Mouse (Mus musculus) forebrain, embryonic 11.5 days (tissue): ENCODE data around the gene Tmem239. TPM values are rescaled to one million over a fixed set of nuclear protein-coding genes. Genes with fewer than 3 reads are reported as not detected.

Experiments used
- ATAC-seq: fragments of 200-750 bp; cut with Nextera tagmentation; replicated peaks from 2 replicates; pipeline ENCODE4 v1.8.0; 2017; ENCODE audit warnings: moderate TSS enrichment; ENCODE audit not compliant: low FRiP score
- DNase-seq: peaks from one replicate; pipeline ENCODE4 v3.0.0-alpha.2; 2017; ENCODE audit warnings: low spot score
- H3K27ac ChIP-seq: fragments of 300-500 bp; sonication (generic); 2 replicates; pipeline ENCODE4 v1.5.1; 2014; ENCODE audit warnings: low read depth, low read length
- H3K27me3 ChIP-seq: fragments of 300-500 bp; sonication (generic); 2 replicates; pipeline ENCODE4 v1.6.1; 2014; ENCODE audit warnings: mild to moderate bottlenecking, low read length, mixed read lengths; ENCODE audit not compliant: control insufficient read depth, insufficient read depth
- H3K36me3 ChIP-seq: fragments of 300-500 bp; sonication (generic); 2 replicates; pipeline ENCODE4 v1.6.1; 2014; ENCODE audit warnings: mild to moderate bottlenecking, low read length, moderate library complexity, mixed read lengths; ENCODE audit not compliant: control insufficient read depth, insufficient read depth
- H3K4me1 ChIP-seq: fragments of 300-500 bp; sonication (generic); replicated peaks from 2 replicates; pipeline ENCODE4 v1.6.1; 2014; ENCODE audit warnings: low read length, mixed read lengths; ENCODE audit not compliant: control insufficient read depth, insufficient read depth
- H3K4me2 ChIP-seq: fragments of 300-500 bp; sonication (generic); 2 replicates; pipeline ENCODE4 v1.6.1; 2014; ENCODE audit warnings: low read depth, mild to moderate bottlenecking, low read length, moderate library complexity, mixed read lengths; ENCODE audit not compliant: severe bottlenecking
- H3K4me3 ChIP-seq: fragments of 300-500 bp; sonication (generic); 2 replicates; pipeline ENCODE4 v1.5.1; 2014; ENCODE audit warnings: low read depth, low read length
- H3K9ac ChIP-seq: fragments of 300-500 bp; sonication (generic); 2 replicates; pipeline ENCODE4 v1.6.1; 2014; ENCODE audit warnings: low read length
- H3K9me3 ChIP-seq: fragments of 300-500 bp; sonication (generic); 2 replicates; pipeline ENCODE4 v1.6.1; 2016; ENCODE audit warnings: low read length, mixed read lengths; ENCODE audit not compliant: control insufficient read depth
- WGBS: fragments of 180-500 bp; shearing (Covaris S2); extraction: QIAGEN DNeasy Blood & Tissue Kit; methylation state at CpG from one replicate; pipeline ENCODE4 v1.1.7; 2014; 5-methylcytosine and 5-hydroxymethylcytosine counted together
- polyA plus RNA-seq: library from polyadenylated mRNA; unstranded; fragments of >200 nt; fragmentation: Nextera tagmentation; extraction: Ambion mirVana; gene quantifications from 2 replicates; pipeline ENCODE4 v1.2.1, GENCODE M21; 2014

Tmem239 gene
- polyA plus RNA-seq, 1 experiment from 2014 or later: not detected

GRCm38 (mm10) chr2:130451086-130451726, 44.9 kb downstream of the Tmem239 start:
- peak overlapping the region; percentile 77 for H3K4me3 ChIP-seq
- WGBS: 71% methylated on average over 14 of the region's 14 CpGs
- H3K27ac ChIP-seq: no peak overlapping the region
- ATAC-seq (no peak), DNase-seq (no peak)
- peak overlapping the region; percentile 77 for H3K4me2 ChIP-seq
- H3K27me3 ChIP-seq: 0 out of 2 replicates have a peak, but pooled peaks cover 2% of the 10 kb centered on the region
- no peaks in the 10 kb centered on the region for H3K36me3 ChIP-seq
- H3K4me1 ChIP-seq: peaks cover 4% of the 10 kb centered on the region; the same call in 1 of the 2 replicates
- H3K9ac ChIP-seq: peak overlapping the region; percentile 82
- H3K9me3 ChIP-seq: no peaks in the 10 kb centered on the region

DNA sequence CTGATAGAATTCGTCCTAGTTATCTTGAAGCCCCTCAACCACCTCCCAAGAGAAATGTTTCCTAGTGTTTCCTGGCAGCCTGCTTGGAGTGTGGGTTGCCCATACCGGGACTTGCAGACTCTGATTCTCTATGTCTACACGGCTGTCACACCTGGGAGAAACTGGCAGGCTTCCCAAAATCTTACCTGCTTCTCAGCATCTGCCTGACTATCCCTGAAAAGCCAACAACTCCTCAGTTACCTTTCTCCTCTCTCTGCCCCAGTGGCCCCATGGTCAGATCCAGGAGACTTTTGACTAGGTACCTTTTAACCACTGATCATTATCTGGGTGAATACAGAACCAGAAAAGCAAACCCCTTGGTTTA, 45.4 kb downstream of the Tmem239 start:
- peak overlapping the region; percentile 77; the same call in 1 of the 2 replicates for H3K4me3 ChIP-seq
- DNase-seq (no peak), ATAC-seq (no peak)
- WGBS: 72% methylated on average over 3 of the region's 3 CpGs
- peaks cover 4% of the 10 kb centered on the region; the same call in 1 of the 2 replicates for H3K4me1 ChIP-seq
- H3K36me3 ChIP-seq: no peaks in the 10 kb centered on the region
- 0 out of 2 replicates have a peak, but pooled peaks cover 2% of the 10 kb centered on the region for H3K27me3 ChIP-seq
- peak overlapping the region; percentile 82; the same call in 1 of the 2 replicates for H3K9ac ChIP-seq
- H3K27ac ChIP-seq: no peak overlapping the region
- no peaks in the 10 kb centered on the region for H3K9me3 ChIP-seq
- H3K4me2 ChIP-seq: no peak overlapping the region

DNA sequence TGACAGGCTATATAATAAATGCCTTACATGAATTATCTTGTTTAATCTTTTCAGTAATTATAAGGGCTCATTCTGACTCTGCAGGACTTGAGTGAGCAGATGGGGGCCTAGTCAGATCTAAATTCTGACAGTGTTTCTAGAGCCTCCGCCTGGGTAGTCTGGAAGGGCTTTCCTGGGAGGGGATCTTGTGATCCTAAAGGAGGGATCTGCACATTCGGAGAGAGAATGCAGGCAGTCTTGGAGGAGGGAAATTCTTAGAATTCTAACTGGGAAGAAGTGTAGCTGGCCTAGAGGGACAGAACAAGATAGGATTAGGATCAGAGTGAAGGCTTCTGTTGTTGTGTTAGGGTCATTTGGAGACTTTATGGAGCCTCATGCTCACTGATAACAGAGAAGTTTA, 46.0 kb downstream of the Tmem239 start:
- no peak overlapping the region for H3K9ac ChIP-seq
- ATAC-seq (no peak), DNase-seq (no peak)
- no peak overlapping the region for H3K4me2 ChIP-seq
- 64% methylated on average over 2 of the region's 2 CpGs for WGBS
- H3K4me3 ChIP-seq: no peak overlapping the region
- 0 out of 2 replicates have a peak, but pooled peaks cover 2% of the 10 kb centered on the region for H3K27me3 ChIP-seq
- no peaks in the 10 kb centered on the region for H3K9me3 ChIP-seq
- peaks cover 4% of the 10 kb centered on the region; the same call in 1 of the 2 replicates for H3K4me1 ChIP-seq
- H3K27ac ChIP-seq: no peak overlapping the region
- no peaks in the 10 kb centered on the region for H3K36me3 ChIP-seq

- 80% methylated on average over 6 of the region's 6 CpGs for WGBS
- Histone ChIP-seq H3K4me2 (no peak overlapping the region), H3K27me3 (0 out of 2 replicates have a peak, but pooled peaks cover under 1% of the 10 kb centered on the region), H3K9ac (no peak overlapping the region), H3K36me3 (no peaks in the 10 kb centered on the region), H3K4me1 (peaks cover 4% of the 10 kb centered on the region; the same call in 1 of the 2 replicates), H3K4me3 (no peak overlapping the region), H3K9me3 (no peaks in the 10 kb centered on the region), H3K27ac (no peak overlapping the region)
- no peak for ATAC-seq
- no peak for DNase-seq
Observed at GRCm38 (mm10) chr2:130453421-130453820, 47.1 kb downstream of the Tmem239 start.

DNA sequence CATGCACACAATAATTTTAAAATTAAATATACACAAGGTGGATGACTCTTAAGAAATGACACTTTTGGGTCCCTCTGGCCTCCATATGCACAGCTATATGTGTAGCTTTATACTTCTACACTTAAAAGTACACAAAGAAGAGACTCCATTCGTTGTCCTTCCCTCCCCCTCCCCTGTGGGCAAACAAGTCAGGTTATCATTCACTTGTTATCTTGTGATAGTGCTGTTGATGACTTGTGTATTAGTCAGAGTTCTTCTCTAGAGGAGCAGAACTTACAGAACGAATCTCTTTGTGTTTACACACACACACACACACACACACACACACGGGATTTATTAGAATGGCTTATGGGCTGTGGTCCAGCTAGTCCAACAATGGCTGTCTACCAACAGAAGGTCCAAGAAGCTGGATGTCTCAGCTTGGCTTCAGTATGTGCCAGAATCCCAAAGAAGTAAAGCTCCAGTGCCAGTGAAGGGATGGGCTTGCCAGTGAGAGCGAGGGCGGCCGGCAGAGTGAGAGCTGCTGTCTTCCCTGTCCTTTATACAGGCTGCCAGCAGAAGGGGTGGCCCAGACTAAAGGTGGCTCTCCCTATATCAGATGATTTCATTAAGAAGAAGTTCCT, 48.6 kb downstream of the Tmem239 start:
- no peak for DNase-seq
- no peak overlapping the region for H3K27ac ChIP-seq
- no peak for ATAC-seq
- no peak overlapping the region for H3K4me3 ChIP-seq
- peaks cover 4% of the 10 kb centered on the region; the same call in 1 of the 2 replicates for H3K4me1 ChIP-seq
- 87% methylated on average over 6 of the region's 6 CpGs for WGBS
- no peaks in the 10 kb centered on the region for H3K36me3 ChIP-seq
- H3K27me3 ChIP-seq: no peaks in the 10 kb centered on the region
- H3K9me3 ChIP-seq: no peaks in the 10 kb centered on the region
- H3K4me2 ChIP-seq: no peak overlapping the region
- no peak overlapping the region for H3K9ac ChIP-seq

Other genes starting within 250 kb of the Tmem239 start
- gene Snrpb, start 227.1 kb upstream of the Tmem239 start, polyA plus RNA-seq: 733 and 765 TPM in 2 replicates
- gene Tmc2, start 211.3 kb upstream of the Tmem239 start, polyA plus RNA-seq: 0.05 TPM in 1 of 2 replicates, not detected in the other
- gene Nop56, start 132.0 kb upstream of the Tmem239 start, polyA plus RNA-seq: 375 and 381 TPM in 2 replicates
- gene Idh3b, start 121.9 kb upstream of the Tmem239 start, polyA plus RNA-seq: 138 and 158 TPM in 2 replicates
- gene Ebf4, start 111.3 kb upstream of the Tmem239 start, polyA plus RNA-seq: 2.5 and 2.8 TPM in 2 replicates
- 27.1 and 29.9 TPM in 2 replicates for gene Cpxm1, start 8.9 kb upstream of the Tmem239 start, polyA plus RNA-seq
- gene Gm28372, start 1.2 kb upstream of the Tmem239 start, polyA plus RNA-seq: not detected in 2 replicates
- not detected in 2 replicates for gene 1700020A23Rik, start 1.2 kb upstream of the Tmem239 start, polyA plus RNA-seq
- gene Vps16, start 17.9 kb downstream of the Tmem239 start, polyA plus RNA-seq: 95.8 and 103 TPM in 2 replicates
- gene Pced1a, start 18.2 kb downstream of the Tmem239 start, polyA plus RNA-seq: 9.6 and 12.2 TPM in 2 replicates
- gene Ptpra, start 43.8 kb downstream of the Tmem239 start, polyA plus RNA-seq: 116 and 128 TPM in 2 replicates
- gene Mrps26, start 157.3 kb downstream of the Tmem239 start, polyA plus RNA-seq: 70.5 and 81.0 TPM in 2 replicates
- gene Oxt, start 169.7 kb downstream of the Tmem239 start, polyA plus RNA-seq: not detected in 2 replicates
- not detected in 2 replicates for gene Avp, start 176.1 kb downstream of the Tmem239 start, polyA plus RNA-seq
- 20.5 and 21.5 TPM in 2 replicates for gene Fastkd5, start 223.5 kb downstream of the Tmem239 start, polyA plus RNA-seq
- 17.8 and 21.5 TPM in 2 replicates for gene Ubox5, start 223.6 kb downstream of the Tmem239 start, polyA plus RNA-seq
- 1.6 and 1.7 TPM in 2 replicates for gene Lzts3, start 236.3 kb downstream of the Tmem239 start, polyA plus RNA-seq